8 mouse cellular contexts compared by ENCODE assay signal in genomic region chr2:174917146-174917905, GRCm38 (mm10).
DNase-seq lines count a peak whose midpoint lies in the region; ATAC-seq lines count a peak whose summit lies in the region.
"Had no signal": no experiment of that assay in that cellular context is flagged by ENCODE, and none has a peak within 500 bp of the region (broad histone marks: within the 10 kb centered on the region; RNA-seq: fewer than 3 reads in every experiment).

No protein-coding gene starts in this region.

- no peaks in the 10 kb centered on the region for H3K27me3 ChIP-seq in embryonic facial prominence, embryonic 11.5 days (ENCODE audit: control insufficient read depth, insufficient read depth, low read length)
- H3K27me3 ChIP-seq in hindbrain, embryonic 15.5 days, result no peaks in the 10 kb centered on the region

- no peaks in the 10 kb centered on the region for H3K9me3 ChIP-seq in embryonic facial prominence, embryonic 11.5 days (replicated peaks; ENCODE audit: control insufficient read depth, low read length)
- no peaks in the 10 kb centered on the region for H3K9me3 ChIP-seq in hindbrain, embryonic 15.5 days

- H3K4me3 ChIP-seq in embryonic facial prominence, embryonic 11.5 days (ENCODE audit: low read depth, low read length), result no peak overlapping the region
- peak overlapping the region; percentile 29 for H3K4me3 ChIP-seq in hindbrain, embryonic 15.5 days

- H3K27ac ChIP-seq in embryonic facial prominence, embryonic 11.5 days (replicated peaks; ENCODE audit: low read depth, low read length), result peak overlapping the region; percentile 65
- peak overlapping the region; percentile 87 for H3K27ac ChIP-seq in hindbrain, embryonic 15.5 days (replicated peaks)

- no peaks in the 10 kb centered on the region for H3K36me3 ChIP-seq in embryonic facial prominence, embryonic 11.5 days (replicated peaks; ENCODE audit: control insufficient read depth, insufficient read depth, low read depth, low read length)
- H3K36me3 ChIP-seq in hindbrain, embryonic 15.5 days, result no peaks in the 10 kb centered on the region

- intact Hi-C loops in left cerebral cortex, postnatal 4 days (cut with DNase I), result no loop called here
- intact Hi-C loops in left cerebral cortex, postnatal 10 days (cut with DNase I), result no loop called here

- ATAC-seq in embryonic facial prominence, embryonic 11.5 days (replicated peaks; ENCODE audit: insufficient number of reproducible peaks, low FRiP score, low TSS enrichment, low read depth), result peak; percentile 95
- ATAC-seq in hindbrain, embryonic 15.5 days (ENCODE audit: low FRiP score, low read depth), result peak; percentile 90

- no peak overlapping the region for H3K4me2 ChIP-seq in embryonic facial prominence, embryonic 11.5 days (ENCODE audit: low read depth, low read length)
- peak overlapping the region; percentile 57 for H3K4me2 ChIP-seq in hindbrain, embryonic 15.5 days

- DNase-seq in left cerebral cortex, postnatal 4 days, result peak; percentile 72
- DNase-seq in left cerebral cortex, postnatal 10 days (ENCODE audit: extremely low spot score in 1 of 2, low spot score in 2 of 2), result no peak
- peak; percentile 91 for DNase-seq in embryonic facial prominence, embryonic 11.5 days (ENCODE audit: low spot score)
- peak; percentile 4 for DNase-seq in retina, adult 2 months (ENCODE audit: low read depth, low spot score)
- no peak for DNase-seq in adrenal gland, postnatal 14 days
- no peak for DNase-seq in layer of hippocampus, adult 9-10 months (ENCODE audit: low spot score)
- DNase-seq: kidney, adult 8-10 months had no signal

- no peaks in the 10 kb centered on the region for H3K4me1 ChIP-seq in embryonic facial prominence, embryonic 11.5 days (ENCODE audit: control insufficient read depth, insufficient read depth, low read length)
- peaks cover 18% of the 10 kb centered on the region for H3K4me1 ChIP-seq in hindbrain, embryonic 15.5 days (replicated peaks)

- WGBS in embryonic facial prominence, embryonic 11.5 days, result 15% methylated on average over 10 of the region's 10 CpGs
- WGBS in hindbrain, embryonic 15.5 days, result 7% methylated on average over 10 of the region's 10 CpGs

- peak overlapping the region; percentile 6 for H3K9ac ChIP-seq in embryonic facial prominence, embryonic 11.5 days (replicated peaks; ENCODE audit: low read length)
- H3K9ac ChIP-seq in hindbrain, embryonic 15.5 days, result no peak overlapping the region

Comparison
In these comparisons a context has a peak if more than half of its experiments do, and no peak if none do; other contexts are left out.
1. DNase-seq: peak in left cerebral cortex, postnatal 4 days (single experiment), embryonic facial prominence, embryonic 11.5 days (single experiment) and retina, adult 2 months (single experiment); none in left cerebral cortex, postnatal 10 days (0 of 2), adrenal gland, postnatal 14 days (single experiment) and layer of hippocampus, adult 9-10 months (single experiment).